Mouse (Mus musculus) granulocyte monocyte progenitor cell, adult 5-6 weeks (primary cell): ENCODE measurements around the gene Ddx54. TPM values are rescaled to one million over a fixed set of nuclear protein-coding genes. Genes with fewer than 3 reads are reported as not detected.
A peak's percentile ranks its signal among the peaks of the same experiment; 100 is the strongest.

Source experiments
- ATAC-seq: replicated peaks from 2 replicates; pipeline ENCODE4 v1.8.0; 2016; ENCODE audit warnings: mild to moderate bottlenecking, moderate TSS enrichment, inconsistent platforms; ENCODE audit not compliant: poor library complexity, severe bottlenecking
- total RNA-seq, 2 experiments: library from RNA; stranded (forward) in 1 of 2; stranded (reverse) in 1 of 2; fragments of 200-712, 200-1000 nt in 1 of 2; fragments of >200 nt in 1 of 2; fragmentation: Nextera tagmentation in 1 of 2; gene quantifications; 2 replicates each; pipeline ENCODE4 v1.2.3; 2014 to 2017

The Ddx54 gene
- total RNA-seq, 2 experiments from 2014 or later = 21.5 to 33.1 TPM

GRCm38 (mm10) chr5:120607335-120607734 is 5.2 kb upstream of the Ddx54 start:
- ATAC-seq = no peak

GRCm38 (mm10) chr5:120609246-120609775 is 3.2 kb upstream of the Ddx54 start:
- ATAC-seq = no peak

GRCm38 (mm10) chr5:120610906-120611305 is 1.6 kb upstream of the Ddx54 start:
- ATAC-seq = no peak

GRCm38 (mm10) chr5:120611416-120611815 is 1.1 kb upstream of the Ddx54 start:
- no peak for ATAC-seq

GRCm38 (mm10) chr5:120612822-120613604 is 474 bp downstream of the Ddx54 start:
- ATAC-seq = peak; percentile 83

GRCm38 (mm10) chr5:120615903-120616302 is 3.4 kb downstream of the Ddx54 start:
- ATAC-seq = no peak

- no peak for ATAC-seq
Measured at GRCm38 (mm10) chr5:120618778-120619177, 6.2 kb downstream of the Ddx54 start.

- no peak; the same call in 1 of the 2 replicates for ATAC-seq
Measured at GRCm38 (mm10) chr5:120619201-120619600, 6.7 kb downstream of the Ddx54 start.

GRCm38 (mm10) chr5:120620375-120621077 is 8.0 kb downstream of the Ddx54 start:
- peak; percentile 80 for ATAC-seq

- ATAC-seq = no peak
Measured at GRCm38 (mm10) chr5:120621078-120621765, 8.7 kb downstream of the Ddx54 start.

- no peak for ATAC-seq
Measured at GRCm38 (mm10) chr5:120621846-120622197, 9.3 kb downstream of the Ddx54 start.

GRCm38 (mm10) chr5:120622198-120622851 is 9.8 kb downstream of the Ddx54 start:
- no peak for ATAC-seq

GRCm38 (mm10) chr5:120624427-120624826 is 11.9 kb downstream of the Ddx54 start:
- no peak for ATAC-seq

- peak; percentile 36 for ATAC-seq
Measured at GRCm38 (mm10) chr5:120626399-120626798, 13.9 kb downstream of the Ddx54 start.

GRCm38 (mm10) chr5:120627515-120628300 is 15.2 kb downstream of the Ddx54 start:
- no peak for ATAC-seq

GRCm38 (mm10) chr5:120628624-120629023 is 16.1 kb downstream of the Ddx54 start:
- ATAC-seq = no peak

GRCm38 (mm10) chr5:120631128-120631527 is 18.6 kb downstream of the Ddx54 start:
- ATAC-seq = no peak; the same call in 1 of the 2 replicates

GRCm38 (mm10) chr5:120631892-120632291 is 19.4 kb downstream of the Ddx54 start:
- no peak for ATAC-seq

GRCm38 (mm10) chr5:120634131-120634530 is 21.6 kb downstream of the Ddx54 start, which contains the start of gene Cfap73:
Gene Cfap73 (minus strand): TSS chr5:120634235.
- no peak for ATAC-seq
